Mouse (Mus musculus) myocyte (in vitro differentiated cells): ENCODE data around the gene U90926. TPM values are rescaled to one million over a fixed set of nuclear protein-coding genes. Genes with fewer than 3 reads are reported as not detected.

Experiments used
- H3K27me3 ChIP-seq: one replicate; pipeline ENCODE4 v1.6.1; 2011; ENCODE audit not compliant: control insufficient read depth, insufficient read depth, insufficient read length
- H3K36me3 ChIP-seq: one replicate; pipeline ENCODE4 v1.6.1; 2011; ENCODE audit not compliant: control insufficient read depth, insufficient read depth
- H3K4me2 ChIP-seq: one replicate; pipeline ENCODE4 v1.6.1; 2011; ENCODE audit warnings: low read depth, control low read depth
- H3K4me3 ChIP-seq: one replicate; pipeline ENCODE4 v1.5.1; 2011; ENCODE audit warnings: mild to moderate bottlenecking, control low read depth, moderate library complexity
- H3K79me2 ChIP-seq: one replicate; pipeline ENCODE4 v1.6.1; 2011; ENCODE audit not compliant: control insufficient read depth, insufficient read depth
- H3ac ChIP-seq: one replicate; pipeline ENCODE4 v1.6.1; 2011; ENCODE audit not compliant: control insufficient read depth, insufficient read length
- CEBPB ChIP-seq: IDR thresholded peaks from 2 replicates; pipeline ENCODE4 v1.6.1; 2011; ENCODE audit warnings: mild to moderate bottlenecking, moderate library complexity; ENCODE audit not compliant: poor library complexity, insufficient read depth, severe bottlenecking
- E2F4 ChIP-seq: IDR thresholded peaks from one replicate; pipeline ENCODE4 v1.6.1; 2011; ENCODE audit warnings: mild to moderate bottlenecking, control low read depth, moderate library complexity; ENCODE audit not compliant: insufficient read depth
- MAX ChIP-seq: IDR thresholded peaks from one replicate; pipeline ENCODE4 v1.6.1; 2011; ENCODE audit warnings: low read depth, mild to moderate bottlenecking, control low read depth
- MYOD1 ChIP-seq, 3 experiments: IDR thresholded peaks; one replicate each; pipeline ENCODE4 v1.6.1; 2011; ENCODE audit warnings: control low read depth in 2 of 3, low read depth in 2 of 3, mild to moderate bottlenecking in 2 of 3, moderate library complexity in 1 of 3; ENCODE audit not compliant: insufficient read length in 2 of 3, control insufficient read depth in 1 of 3
- MYOG ChIP-seq, 3 experiments: IDR thresholded peaks; one replicate each; pipeline ENCODE4 v1.6.1; 2011; ENCODE audit warnings: control low read depth in 2 of 3, low read depth in 2 of 3, mild to moderate bottlenecking in 2 of 3; ENCODE audit not compliant: insufficient read length in 2 of 3, control insufficient read depth in 1 of 3, insufficient read depth in 1 of 3
- POLR2A ChIP-seq: IDR thresholded peaks from one replicate; pipeline ENCODE4 v1.6.1; 2011; ENCODE audit warnings: low read depth, mild to moderate bottlenecking, control low read depth, moderate library complexity; ENCODE audit not compliant: insufficient read length
- POLR2AphosphoS2 ChIP-seq: IDR thresholded peaks from one replicate; pipeline ENCODE4 v1.6.1; 2011; ENCODE audit warnings: low read depth, control low read depth; ENCODE audit not compliant: insufficient read length
- REST ChIP-seq: IDR thresholded peaks from one replicate; pipeline ENCODE4 v1.6.1; 2011; ENCODE audit warnings: mild to moderate bottlenecking, control low read depth, moderate library complexity; ENCODE audit not compliant: insufficient read depth, insufficient read length
- SRF ChIP-seq: IDR thresholded peaks from one replicate; pipeline ENCODE4 v1.6.1; 2011; ENCODE audit warnings: low read depth; ENCODE audit not compliant: control insufficient read depth, insufficient read length
- TCF12 ChIP-seq: IDR thresholded peaks from one replicate; pipeline ENCODE4 v1.6.1; 2011; ENCODE audit warnings: mild to moderate bottlenecking, control low read depth; ENCODE audit not compliant: poor library complexity, insufficient read depth, severe bottlenecking
- TCF3 ChIP-seq: IDR thresholded peaks from one replicate; pipeline ENCODE4 v1.6.1; 2011; ENCODE audit warnings: low read depth, control low read depth; ENCODE audit not compliant: insufficient read length
- USF1 ChIP-seq: IDR thresholded peaks from one replicate; pipeline ENCODE4 v1.6.1; 2011; ENCODE audit warnings: low read depth, mild to moderate bottlenecking, control low read depth, moderate library complexity
- polyA plus RNA-seq: library from polyadenylated mRNA; unstranded; fragments of >200 nt; fragmentation: generic; extraction: Trizol; gene quantifications from one replicate; pipeline ENCODE4 v1.2.1, GENCODE M21; 2012; ENCODE audit warnings: missing spikeins

U90926 gene
- polyA plus RNA-seq, 1 experiment: not detected

DNA sequence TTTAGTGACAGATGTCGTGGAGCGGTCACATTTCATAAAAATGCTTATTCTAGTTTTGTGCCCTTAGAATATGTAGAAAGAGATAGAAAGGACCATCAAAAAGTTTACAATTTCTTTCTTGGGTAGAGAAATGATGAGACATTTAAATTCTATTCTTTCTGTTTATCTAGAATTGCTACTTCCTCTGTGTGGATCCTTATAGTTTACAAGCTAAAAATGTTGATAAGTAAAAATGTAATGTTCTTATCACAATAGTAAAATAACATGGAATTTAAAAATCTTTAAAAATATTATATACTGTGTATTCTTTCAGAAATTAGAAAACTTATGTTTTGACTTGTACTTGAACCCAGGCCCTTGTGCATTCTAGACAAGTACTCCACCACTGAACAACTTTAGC, 29.7 kb upstream of the U90926 start:
- no peak overlapping the region for H3K4me2 ChIP-seq
- no peaks in the 10 kb centered on the region for H3K27me3 ChIP-seq
- TF ChIP-seq TCF3 (no peak), MYOG (IDR thresholded peaks at IDR 0.05; ENCODE audit: control insufficient read depth in 1 of 3, insufficient read depth in 1 of 3, insufficient read length in 2 of 3, low read depth in 2 of 3) (no peak), MAX (no peak), REST (no peak), POLR2A (no peak), E2F4 (no peak), USF1 (no peak), POLR2AphosphoS2 (no peak), CEBPB (no peak), TCF12 (no peak), SRF (no peak), MYOD1 (IDR thresholded peaks at IDR 0.05; ENCODE audit: control insufficient read depth in 1 of 3, insufficient read length in 2 of 3, low read depth in 2 of 3) (no peak)
- H3K79me2 ChIP-seq: no peaks in the 10 kb centered on the region
- no peak overlapping the region for H3ac ChIP-seq
- H3K4me3 ChIP-seq: no peak overlapping the region
- H3K36me3 ChIP-seq: no peaks in the 10 kb centered on the region

DNA sequence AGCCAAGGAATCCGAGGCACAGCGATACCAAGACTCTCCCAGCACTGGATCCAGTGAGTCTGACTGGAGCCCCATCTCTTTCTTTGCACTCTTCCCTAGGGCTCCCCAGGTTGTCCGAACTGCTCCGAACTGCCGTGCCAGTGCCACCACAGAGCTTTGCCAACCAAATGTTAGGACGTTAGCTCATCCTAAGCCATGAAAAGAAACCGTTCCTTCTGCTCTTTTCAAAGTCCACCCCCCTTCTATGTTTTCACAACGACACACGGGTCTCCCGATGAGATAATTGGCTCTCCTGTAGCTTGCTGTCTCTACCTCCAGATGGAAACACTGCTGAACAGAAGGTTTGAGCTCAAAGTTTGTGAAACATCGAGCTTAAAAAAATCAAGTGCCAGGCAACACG, 25.6 kb upstream of the U90926 start:
- no peaks in the 10 kb centered on the region for H3K36me3 ChIP-seq
- H3ac ChIP-seq: no peak overlapping the region
- TF ChIP-seq CEBPB (no peak), MYOD1 (IDR thresholded peaks at IDR 0.05; ENCODE audit: control insufficient read depth in 1 of 3, insufficient read length in 2 of 3, low read depth in 2 of 3) (no peak), USF1 (no peak), POLR2A (no peak), TCF12 (no peak), SRF (no peak), REST (no peak), MYOG (IDR thresholded peaks at IDR 0.05; ENCODE audit: control insufficient read depth in 1 of 3, insufficient read depth in 1 of 3, insufficient read length in 2 of 3, low read depth in 2 of 3) (no peak), MAX (no peak), E2F4 (no peak), TCF3 (no peak), POLR2AphosphoS2 (no peak)
- no peak overlapping the region for H3K4me2 ChIP-seq
- H3K79me2 ChIP-seq: no peaks in the 10 kb centered on the region
- no peaks in the 10 kb centered on the region for H3K27me3 ChIP-seq
- H3K4me3 ChIP-seq: no peak overlapping the region

DNA sequence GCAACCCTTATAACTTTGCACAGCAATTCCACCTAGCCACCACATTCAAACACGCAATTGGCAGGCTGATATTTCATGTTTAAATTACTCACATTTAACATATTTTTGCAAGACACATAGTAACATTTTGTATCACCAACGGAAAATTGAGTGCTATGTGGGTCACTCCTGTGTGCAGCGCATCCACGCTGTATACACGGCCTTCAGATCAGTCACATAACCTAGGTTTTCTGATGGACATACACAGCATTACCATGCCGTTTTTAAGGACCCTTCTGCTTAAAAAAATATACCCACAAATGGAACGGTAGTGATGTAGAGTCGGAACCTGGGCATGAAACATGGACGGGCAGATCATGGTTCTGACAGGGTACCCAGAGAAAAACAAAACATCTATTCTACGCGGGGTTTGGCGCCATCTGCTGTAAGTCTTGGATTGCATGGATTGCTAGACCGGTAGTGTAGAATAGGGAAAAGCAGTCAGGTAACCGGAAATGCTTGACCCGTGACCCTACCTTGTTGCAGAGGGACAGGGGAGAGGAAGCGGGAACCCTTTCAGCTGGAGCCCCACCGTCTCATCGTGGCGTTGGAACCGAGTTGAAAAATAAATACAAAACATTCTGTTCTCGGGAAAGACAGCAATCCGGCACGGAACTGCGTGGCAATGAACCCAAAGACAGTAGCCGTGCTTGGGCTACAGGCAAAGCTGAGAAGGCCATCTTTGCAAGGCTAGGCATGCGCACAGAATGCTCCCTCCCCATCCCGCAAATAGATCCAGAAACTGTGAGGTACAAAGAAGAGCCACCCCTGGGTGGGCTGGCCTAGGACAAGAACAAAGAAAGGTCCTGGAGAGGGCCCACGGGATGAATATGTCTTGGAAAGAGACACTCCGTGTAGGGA, 24.4 kb upstream of the U90926 start:
- Histone ChIP-seq H3K79me2 (no peaks in the 10 kb centered on the region), H3ac (no peak overlapping the region), H3K4me3 (no peak overlapping the region), H3K27me3 (no peaks in the 10 kb centered on the region), H3K36me3 (no peaks in the 10 kb centered on the region), H3K4me2 (no peak overlapping the region)
- TF ChIP-seq MAX: no peak
- no peak for TF ChIP-seq TCF12
- TF ChIP-seq MYOG (IDR thresholded peaks at IDR 0.05; ENCODE audit: control insufficient read depth in 1 of 3, insufficient read depth in 1 of 3, insufficient read length in 2 of 3, low read depth in 2 of 3): no peak
- no peak for TF ChIP-seq E2F4
- no peak for TF ChIP-seq MYOD1 (IDR thresholded peaks at IDR 0.05; ENCODE audit: control insufficient read depth in 1 of 3, insufficient read length in 2 of 3, low read depth in 2 of 3)
- TF ChIP-seq CEBPB: no peak
- TF ChIP-seq POLR2AphosphoS2: no peak
- no peak for TF ChIP-seq SRF
- no peak for TF ChIP-seq USF1
- TF ChIP-seq TCF3: no peak
- TF ChIP-seq POLR2A: no peak
- TF ChIP-seq REST: no peak

DNA sequence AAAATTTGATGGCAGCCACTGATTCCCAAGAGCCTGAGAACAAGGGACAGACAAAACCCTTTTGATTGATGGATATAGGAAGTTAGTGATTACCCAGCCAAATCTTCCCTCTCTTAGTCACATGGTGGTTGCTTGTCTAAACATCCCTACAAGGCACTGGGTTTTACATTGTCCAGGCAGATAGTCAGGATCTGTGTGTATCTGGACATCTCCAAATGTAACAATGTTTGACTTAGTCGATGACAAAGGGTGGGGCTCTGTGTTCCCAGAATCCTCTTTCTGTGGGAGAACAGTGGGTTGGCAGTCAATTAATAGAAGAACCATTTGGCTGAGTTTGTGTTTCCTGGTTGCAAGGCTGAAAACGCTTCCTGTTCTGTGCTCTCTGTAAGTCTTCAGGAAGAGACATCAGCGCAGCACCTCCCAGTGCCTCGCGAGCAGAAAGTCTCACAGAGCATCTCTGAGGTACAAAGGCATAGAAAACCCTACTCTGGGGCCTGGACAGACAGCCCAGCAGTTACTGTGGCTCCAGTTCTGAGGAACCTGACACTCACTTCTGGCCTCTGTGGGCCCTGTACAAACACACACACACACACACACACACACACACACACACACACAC, 19.8 kb upstream of the U90926 start:
- TF ChIP-seq REST (no peak), POLR2AphosphoS2 (no peak), E2F4 (no peak), MAX (no peak), TCF12 (no peak), USF1 (no peak)
- no peaks in the 10 kb centered on the region for H3K36me3 ChIP-seq
- H3K4me3 ChIP-seq: no peak overlapping the region
- no peak overlapping the region for H3ac ChIP-seq
- H3K27me3 ChIP-seq: no peaks in the 10 kb centered on the region
- H3K79me2 ChIP-seq: no peaks in the 10 kb centered on the region
- no peak overlapping the region for H3K4me2 ChIP-seq
